Mouse (Mus musculus) heart, adult 11 months (tissue): ENCODE data around the gene Lpar4.
A peak's percentile ranks its signal among the peaks of the same experiment; 100 is the strongest.

Experiments used
- DNase-seq: peaks from one replicate; pipeline ENCODE4 v3.0.0; 2022

Gene Lpar4

GRCm38 (mm10) chrX:106920175-106920827 lies at the start of gene Lpar4:
Gene Lpar4, plus strand, starts transcription at chrX:106920625.
- peak; percentile 92 for DNase-seq

GRCm38 (mm10) chrX:106871426-106871825 lies 49.0 kb upstream of the Lpar4 start:
- no peak for DNase-seq

GRCm38 (mm10) chrX:106871894-106872293 lies 48.5 kb upstream of the Lpar4 start:
- DNase-seq: no peak

GRCm38 (mm10) chrX:106872315-106872714 lies 48.1 kb upstream of the Lpar4 start:
- DNase-seq: no peak

GRCm38 (mm10) chrX:106897707-106898275 lies 22.6 kb upstream of the Lpar4 start:
- no peak for DNase-seq

- no peak for DNase-seq
These were observed 599 bp downstream of the Lpar4 start for GRCm38 (mm10) chrX:106920828-106921619.

- DNase-seq: no peak
These were observed 4.1 kb downstream of the Lpar4 start for GRCm38 (mm10) chrX:106924572-106924971.

GRCm38 (mm10) chrX:106939326-106939725 lies 18.9 kb downstream of the Lpar4 start:
- DNase-seq: no peak

GRCm38 (mm10) chrX:106950558-106950957 lies 30.1 kb downstream of the Lpar4 start:
- DNase-seq: no peak

- no peak for DNase-seq
These were observed 30.6 kb downstream of the Lpar4 start for GRCm38 (mm10) chrX:106951016-106951415.

- DNase-seq: no peak
These were observed 33.4 kb downstream of the Lpar4 start for GRCm38 (mm10) chrX:106953840-106954239.

GRCm38 (mm10) chrX:106962233-106962632 lies 41.8 kb downstream of the Lpar4 start:
- DNase-seq: no peak

GRCm38 (mm10) chrX:106964326-106964725 lies 43.9 kb downstream of the Lpar4 start:
- DNase-seq: peak; percentile 85
